Mouse (Mus musculus): ENCODE results near the gene Sec14l1. TPM values are rescaled to one million over a fixed set of nuclear protein-coding genes. Genes with fewer than 3 reads are reported as not detected.

Gene Sec14l1
- polyA plus RNA-seq, 1 experiment from 2014 or later = 50.6 TPM

DNA sequence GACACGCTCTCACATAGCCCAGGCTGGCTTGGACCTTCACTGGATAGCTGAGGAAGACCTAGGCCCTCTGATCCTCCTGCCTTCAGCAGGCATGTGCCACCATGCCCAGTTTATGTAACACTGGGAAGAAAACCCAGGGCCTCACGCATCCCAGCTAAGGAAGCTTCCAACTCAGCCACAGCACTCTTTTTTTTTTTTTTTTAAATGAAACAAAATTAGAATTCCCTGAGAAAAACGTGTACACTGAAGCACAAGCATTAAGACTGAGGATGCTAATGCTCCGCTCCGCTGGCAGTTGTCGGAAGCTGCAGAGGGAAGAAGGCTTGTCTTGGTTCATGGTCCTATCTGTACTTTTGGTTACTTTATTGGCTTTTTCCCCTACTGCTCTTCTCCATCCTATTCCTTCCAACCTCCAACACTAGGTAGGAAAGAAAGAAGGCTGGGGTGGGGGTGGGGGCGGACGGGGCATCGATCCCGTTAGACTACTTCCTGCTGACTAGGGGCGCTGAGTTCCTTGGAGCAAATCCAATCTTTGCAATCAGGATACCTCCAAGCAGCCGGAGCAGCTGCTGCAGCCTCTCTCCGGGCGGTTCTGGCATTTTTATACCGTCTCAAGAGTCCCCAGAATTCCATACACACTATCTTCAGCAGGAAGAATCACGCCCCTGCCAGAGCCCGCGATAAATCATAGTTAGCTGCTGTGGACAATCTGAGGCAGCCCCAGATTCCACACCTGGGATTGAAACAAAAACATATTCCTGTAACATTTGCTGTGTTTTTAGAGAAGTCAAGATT, 59.3 kb downstream of the Sec14l1 start:
- Histone ChIP-seq H3K27ac (replicated peaks) (peak overlapping the region; percentile 69; the same call in 1 of the 2 replicates), H3K4me1 (peaks cover 34% of the 10 kb centered on the region), H3K27me3 (replicated peaks; ENCODE audit: low read depth, poor library complexity, severe bottlenecking) (no peaks in the 10 kb centered on the region), H3K9me3 (no peaks in the 10 kb centered on the region), H3K4me3 (peak overlapping the region; percentile 52), H3K36me3 (replicated peaks) (no peaks in the 10 kb centered on the region)
- WGBS = 51% methylated on average over 18 of the region's 18 CpGs
- no peak for DNase-seq (ENCODE audit: low spot score)

DNA sequence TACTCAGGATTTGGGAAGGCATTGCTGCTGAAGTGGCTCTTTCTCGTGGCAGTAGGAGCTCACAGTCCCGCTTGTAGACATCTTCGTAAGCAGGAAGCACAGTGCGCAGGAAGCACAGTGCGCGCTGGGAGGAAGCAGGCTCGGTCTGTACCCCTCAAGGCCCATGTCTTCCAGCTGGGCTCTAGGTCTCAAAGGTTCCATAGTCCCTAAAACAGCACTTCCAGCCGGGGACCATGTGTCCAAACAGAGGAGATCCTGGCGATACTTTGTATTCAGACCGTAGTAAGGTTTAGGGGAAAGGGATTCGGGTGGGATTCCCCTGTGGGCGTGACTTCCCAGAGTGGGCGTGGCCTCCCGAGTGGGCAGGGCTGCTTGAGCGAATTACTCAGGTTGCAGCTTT, 60.0 kb downstream of the Sec14l1 start:
- peak; percentile 56 for DNase-seq (ENCODE audit: low spot score)
- WGBS = 43% methylated on average over 15 of the region's 15 CpGs
- Histone ChIP-seq H3K36me3 (replicated peaks) (no peaks in the 10 kb centered on the region), H3K27me3 (replicated peaks; ENCODE audit: low read depth, poor library complexity, severe bottlenecking) (no peaks in the 10 kb centered on the region), H3K4me1 (peaks cover 34% of the 10 kb centered on the region), H3K9me3 (peaks cover 1% of the 10 kb centered on the region), H3K4me3 (peak overlapping the region; percentile 52), H3K27ac (replicated peaks) (peak overlapping the region; percentile 69)

DNA sequence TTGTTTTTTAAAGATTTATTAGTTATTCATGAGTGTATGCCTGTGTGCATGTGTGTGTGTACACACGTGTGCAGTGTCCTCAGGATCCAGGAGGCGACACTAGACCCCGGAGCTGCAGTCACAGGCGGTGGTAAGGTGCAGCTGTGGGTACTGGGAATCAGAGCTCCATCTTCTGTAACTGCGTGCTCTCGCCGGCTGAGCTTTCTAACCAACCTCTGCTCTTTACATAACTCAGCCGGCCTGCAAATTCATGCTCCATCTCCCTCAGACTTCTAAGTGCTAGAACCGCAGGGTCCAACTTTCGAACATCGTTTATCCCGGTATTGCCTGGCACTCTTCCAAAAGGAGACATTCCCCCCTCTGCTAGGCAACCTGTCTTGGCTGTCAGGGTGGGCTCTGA, 60.5 kb downstream of the Sec14l1 start:
- H3K4me1 ChIP-seq = peaks cover 34% of the 10 kb centered on the region
- DNase-seq (ENCODE audit: low spot score) = no peak
- no peaks in the 10 kb centered on the region for H3K27me3 ChIP-seq (replicated peaks; ENCODE audit: low read depth, poor library complexity, severe bottlenecking)
- H3K36me3 ChIP-seq (replicated peaks) = no peaks in the 10 kb centered on the region
- no peak overlapping the region for H3K27ac ChIP-seq (replicated peaks)
- WGBS = 89% methylated on average over 12 of the region's 12 CpGs
- no peak overlapping the region for H3K4me3 ChIP-seq
- H3K9me3 ChIP-seq = peaks cover 7% of the 10 kb centered on the region

DNA sequence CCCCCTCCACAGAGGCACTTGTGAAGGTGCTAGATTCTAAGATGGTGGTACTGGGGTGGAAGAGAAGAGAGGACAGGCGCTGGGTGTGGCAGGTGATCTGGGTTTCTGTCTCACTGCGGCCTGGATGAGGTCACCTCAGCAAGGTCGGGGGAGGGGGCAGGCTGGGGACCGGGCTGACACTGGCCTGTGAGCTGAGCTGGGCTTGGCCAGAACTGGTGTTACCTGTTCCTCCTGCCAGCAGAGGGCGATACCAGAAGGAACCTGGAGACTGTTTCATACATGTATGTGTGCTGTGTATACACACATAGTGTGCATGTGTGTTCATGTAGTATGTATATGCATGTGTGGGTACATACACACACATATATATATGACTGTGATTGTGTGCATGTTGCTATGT, 61.3 kb downstream of the Sec14l1 start:
- Histone ChIP-seq H3K4me1 (peaks cover 34% of the 10 kb centered on the region), H3K27ac (replicated peaks) (peak overlapping the region; percentile 2; the same call in 1 of the 2 replicates), H3K4me3 (no peak overlapping the region), H3K9me3 (peaks cover 13% of the 10 kb centered on the region), H3K36me3 (replicated peaks) (no peaks in the 10 kb centered on the region), H3K27me3 (replicated peaks; ENCODE audit: low read depth, poor library complexity, severe bottlenecking) (no peaks in the 10 kb centered on the region)
- peak; percentile 57 for DNase-seq (ENCODE audit: low spot score)
- 41% methylated on average over 5 of the region's 5 CpGs for WGBS

DNA sequence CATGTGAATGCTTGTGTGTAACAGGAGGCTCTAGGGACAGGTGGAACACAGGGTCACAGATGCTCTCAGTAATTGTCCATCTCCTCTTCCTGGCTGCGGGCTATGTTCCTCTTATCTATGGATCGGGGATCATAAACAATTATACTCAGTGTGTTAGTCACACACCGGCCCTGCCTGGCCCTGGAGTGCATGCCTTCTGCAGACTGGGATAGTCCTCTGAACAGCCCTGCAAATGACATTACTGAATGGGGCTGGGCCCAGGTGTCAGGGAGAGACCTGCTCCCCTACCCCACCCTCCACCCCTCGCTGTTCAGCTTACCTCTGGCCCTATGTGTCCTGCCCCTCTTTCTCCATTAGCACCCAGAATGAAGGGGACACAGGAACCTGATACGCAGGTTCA, 61.9 kb downstream of the Sec14l1 start:
- no peak for DNase-seq (ENCODE audit: low spot score)
- no peaks in the 10 kb centered on the region for H3K27me3 ChIP-seq (replicated peaks; ENCODE audit: low read depth, poor library complexity, severe bottlenecking)
- no peaks in the 10 kb centered on the region for H3K36me3 ChIP-seq (replicated peaks)
- peaks cover 19% of the 10 kb centered on the region for H3K9me3 ChIP-seq
- no peak overlapping the region for H3K4me3 ChIP-seq
- peaks cover 34% of the 10 kb centered on the region for H3K4me1 ChIP-seq
- 80% methylated on average over 5 of the region's 5 CpGs for WGBS
- peak overlapping the region; percentile 36; the same call in 1 of the 2 replicates for H3K27ac ChIP-seq (replicated peaks)

DNA sequence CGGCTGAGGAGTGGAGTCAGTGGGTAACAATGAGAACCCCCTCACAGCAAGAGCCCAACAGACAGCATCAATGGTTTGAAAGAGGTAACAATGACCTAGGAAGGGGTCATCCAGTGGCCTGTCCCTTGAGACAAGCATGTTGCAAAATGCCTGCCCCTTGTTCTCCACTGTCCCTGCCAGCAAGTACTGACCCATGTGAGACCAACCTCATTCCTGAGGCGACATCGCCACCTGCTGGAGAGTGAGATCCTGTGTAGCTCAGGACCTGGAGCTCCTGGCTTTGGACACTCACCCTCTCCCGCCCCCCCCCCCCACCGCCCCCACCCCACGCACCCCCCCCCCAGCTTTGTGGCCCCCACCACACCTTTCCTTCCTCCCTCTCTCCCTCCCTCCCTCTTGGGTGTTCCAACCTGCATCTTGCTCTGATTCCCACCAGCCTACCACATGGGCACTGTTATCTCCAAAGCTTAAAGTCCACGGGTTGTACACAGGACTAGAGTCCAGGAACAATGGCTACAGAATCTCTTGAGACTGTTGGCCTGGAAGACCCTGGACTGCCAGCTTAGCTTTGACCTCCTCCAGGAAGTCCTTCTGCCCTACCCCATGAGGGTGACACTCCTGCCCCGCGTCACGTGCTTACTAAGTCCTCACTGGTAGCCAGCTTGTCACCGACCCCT, 62.5 kb downstream of the Sec14l1 start:
- Histone ChIP-seq H3K9me3 (peaks cover 25% of the 10 kb centered on the region), H3K27me3 (replicated peaks; ENCODE audit: low read depth, poor library complexity, severe bottlenecking) (no peaks in the 10 kb centered on the region), H3K4me3 (no peak overlapping the region), H3K4me1 (peaks cover 34% of the 10 kb centered on the region), H3K36me3 (replicated peaks) (no peaks in the 10 kb centered on the region), H3K27ac (replicated peaks) (peak overlapping the region; percentile 36; the same call in 1 of the 2 replicates)
- DNase-seq (ENCODE audit: low spot score) = peak; percentile 87
- WGBS = 48% methylated on average over 10 of the region's 11 CpGs

DNA sequence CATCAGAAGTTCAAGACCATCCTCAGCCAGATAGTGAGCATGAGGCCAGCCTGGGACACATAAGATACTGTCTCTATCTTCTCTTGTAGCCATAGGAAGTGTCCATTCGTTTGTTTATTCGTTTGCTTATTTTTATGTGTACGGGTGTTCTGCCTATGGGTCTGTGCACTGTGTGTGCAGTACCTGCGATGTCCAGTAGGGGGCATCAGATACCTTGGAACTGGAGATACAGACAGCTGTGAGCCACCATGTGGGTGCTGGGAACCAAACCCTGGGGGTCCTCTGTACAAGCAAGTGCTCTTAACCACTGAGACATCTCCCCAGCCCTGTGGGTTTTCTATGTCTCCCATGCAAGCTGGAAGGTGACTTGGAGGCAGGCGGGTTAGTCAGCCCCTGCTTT, 64.9 kb downstream of the Sec14l1 start:
- Histone ChIP-seq H3K27me3 (replicated peaks; ENCODE audit: low read depth, poor library complexity, severe bottlenecking) (no peaks in the 10 kb centered on the region), H3K4me3 (no peak overlapping the region), H3K36me3 (replicated peaks) (no peaks in the 10 kb centered on the region), H3K9me3 (peaks cover 25% of the 10 kb centered on the region), H3K27ac (replicated peaks) (no peak overlapping the region), H3K4me1 (peaks cover 18% of the 10 kb centered on the region)
- whole genome bisulfite sequencing = 86% methylated on average over 5 of the region's 5 CpGs
- no peak for DNase-seq (ENCODE audit: low spot score)

DNA sequence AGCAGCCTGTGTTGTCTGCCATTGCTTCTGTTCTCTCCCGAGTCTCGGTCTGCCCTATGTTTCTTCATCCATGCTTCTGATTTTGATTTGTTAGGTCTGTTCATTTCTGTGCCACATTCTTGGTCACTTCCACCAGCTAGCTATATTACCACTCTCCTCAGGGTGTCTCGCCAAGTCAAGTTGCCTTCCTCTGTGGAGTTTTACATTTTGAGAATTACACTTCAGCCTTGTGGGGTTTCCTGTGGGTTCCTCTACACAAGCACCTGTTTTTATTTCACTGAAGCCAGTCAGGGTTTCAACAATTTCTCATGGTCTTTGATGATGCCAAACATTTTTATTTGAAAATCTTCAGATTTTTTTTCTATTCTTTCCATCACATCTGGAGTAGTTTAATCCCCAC, 67.8 kb downstream of the Sec14l1 start:
- DNase-seq (ENCODE audit: low spot score) = no peak
- no peak overlapping the region for H3K27ac ChIP-seq (replicated peaks)
- WGBS = 83% methylated on average over 3 of the region's 3 CpGs
- no peaks in the 10 kb centered on the region for H3K36me3 ChIP-seq (replicated peaks)
- H3K4me1 ChIP-seq = peaks cover 5% of the 10 kb centered on the region
- no peaks in the 10 kb centered on the region for H3K27me3 ChIP-seq (replicated peaks; ENCODE audit: low read depth, poor library complexity, severe bottlenecking)
- H3K9me3 ChIP-seq = peaks cover 25% of the 10 kb centered on the region
- no peak overlapping the region for H3K4me3 ChIP-seq

DNA sequence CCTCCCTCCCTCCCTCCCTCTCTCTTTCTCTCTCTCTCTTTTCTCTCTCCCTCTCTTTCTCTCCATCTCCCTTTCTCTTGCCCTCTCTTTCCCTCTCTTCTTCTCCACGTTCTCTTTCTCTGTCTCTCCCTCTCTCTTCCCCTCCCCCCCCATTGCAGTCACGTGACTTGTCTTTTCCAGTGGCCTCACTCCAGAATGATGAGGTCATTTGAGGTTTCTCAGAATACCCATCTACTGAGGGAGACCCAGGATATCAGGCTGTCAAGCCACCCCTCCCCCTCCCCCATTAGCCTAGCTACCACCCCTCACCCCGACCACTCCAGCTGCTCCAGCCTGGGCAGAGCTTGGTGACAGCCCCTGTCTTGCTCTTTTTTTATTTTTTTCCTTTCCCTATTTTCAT, 68.3 kb downstream of the Sec14l1 start:
- Histone ChIP-seq H3K36me3 (replicated peaks) (no peaks in the 10 kb centered on the region), H3K4me1 (peaks cover 5% of the 10 kb centered on the region), H3K4me3 (no peak overlapping the region), H3K27me3 (replicated peaks; ENCODE audit: low read depth, poor library complexity, severe bottlenecking) (no peaks in the 10 kb centered on the region), H3K9me3 (peaks cover 25% of the 10 kb centered on the region), H3K27ac (replicated peaks) (no peak overlapping the region)
- 75% methylated on average over 3 of the region's 3 CpGs for WGBS
- no peak for DNase-seq (ENCODE audit: low spot score)

DNA sequence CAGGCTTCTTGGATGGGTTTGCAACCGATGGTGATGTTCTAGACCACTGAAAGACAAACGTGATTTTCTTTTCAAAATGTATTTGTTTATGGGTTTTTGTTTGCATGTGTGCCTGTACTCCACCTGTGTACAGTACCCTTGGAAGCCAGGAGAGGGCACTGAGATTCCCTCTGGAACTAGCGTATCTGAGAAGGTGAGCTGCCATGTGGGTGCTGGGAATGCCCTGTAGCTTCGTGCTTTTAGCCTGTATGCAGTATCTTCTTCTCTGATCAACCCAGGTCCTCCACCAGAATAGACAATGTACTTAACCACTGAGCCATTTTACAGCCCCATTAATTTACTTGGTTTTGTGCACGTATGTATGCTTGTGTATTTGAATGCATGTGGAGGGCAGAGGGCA, 68.9 kb downstream of the Sec14l1 start:
- H3K4me1 ChIP-seq = peaks cover 5% of the 10 kb centered on the region
- WGBS = 84% methylated on average over 5 of the region's 5 CpGs
- H3K4me3 ChIP-seq = no peak overlapping the region
- peaks cover 25% of the 10 kb centered on the region for H3K9me3 ChIP-seq
- DNase-seq (ENCODE audit: low spot score) = no peak
- H3K36me3 ChIP-seq (replicated peaks) = no peaks in the 10 kb centered on the region
- H3K27me3 ChIP-seq (replicated peaks; ENCODE audit: low read depth, poor library complexity, severe bottlenecking) = no peaks in the 10 kb centered on the region
- H3K27ac ChIP-seq (replicated peaks) = no peak overlapping the region

DNA sequence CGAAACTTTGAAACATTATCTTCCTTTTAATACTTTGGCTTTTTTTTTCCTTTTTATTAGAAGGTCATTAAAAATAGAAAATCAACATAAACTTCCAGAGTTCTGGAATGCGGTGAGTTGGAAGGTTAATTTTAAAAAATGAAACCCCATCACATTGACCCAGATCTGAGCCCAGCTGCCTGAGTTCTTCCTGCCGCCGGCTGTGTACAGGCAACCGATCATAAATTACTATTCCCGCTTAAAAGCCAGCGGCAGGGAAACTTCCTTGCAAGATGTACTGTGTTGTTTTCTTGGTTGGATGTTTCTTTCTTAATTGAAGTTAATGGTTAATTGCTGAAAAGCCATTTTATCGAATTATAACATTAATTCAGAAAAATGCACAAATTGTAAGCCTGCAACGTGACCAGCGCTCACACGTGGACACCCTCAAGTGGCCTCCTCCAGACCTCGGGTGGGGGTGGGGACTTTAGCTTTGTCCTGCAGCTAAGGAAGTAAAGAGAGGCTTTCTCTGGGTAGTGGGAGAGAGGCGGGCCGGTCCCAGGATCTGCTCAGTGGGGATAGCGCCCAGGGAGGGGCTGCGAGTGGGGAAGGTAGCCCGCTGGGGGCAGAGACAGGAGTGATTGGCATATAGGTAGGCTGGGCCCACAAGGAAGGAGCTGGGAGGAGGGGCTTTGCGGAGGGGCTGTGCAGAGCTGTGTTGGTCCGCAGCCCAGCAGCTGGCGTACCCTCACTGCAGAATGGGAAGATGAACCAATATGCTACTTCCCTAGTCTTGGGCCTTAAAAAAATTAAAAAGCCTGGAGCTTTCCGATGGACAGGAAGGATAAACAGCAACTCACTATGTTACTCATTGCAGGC, 70.3 kb downstream of the Sec14l1 start:
- H3K9me3 ChIP-seq = peaks cover 19% of the 10 kb centered on the region
- peak overlapping the region; percentile 72 for H3K27ac ChIP-seq (replicated peaks)
- DNase-seq (ENCODE audit: low spot score) = peak; percentile 21
- H3K4me3 ChIP-seq = no peak overlapping the region
- H3K36me3 ChIP-seq (replicated peaks) = no peaks in the 10 kb centered on the region
- 64% methylated on average over 21 of the region's 21 CpGs for WGBS
- no peaks in the 10 kb centered on the region for H3K27me3 ChIP-seq (replicated peaks; ENCODE audit: low read depth, poor library complexity, severe bottlenecking)
- H3K4me1 ChIP-seq = peaks cover 5% of the 10 kb centered on the region

DNA sequence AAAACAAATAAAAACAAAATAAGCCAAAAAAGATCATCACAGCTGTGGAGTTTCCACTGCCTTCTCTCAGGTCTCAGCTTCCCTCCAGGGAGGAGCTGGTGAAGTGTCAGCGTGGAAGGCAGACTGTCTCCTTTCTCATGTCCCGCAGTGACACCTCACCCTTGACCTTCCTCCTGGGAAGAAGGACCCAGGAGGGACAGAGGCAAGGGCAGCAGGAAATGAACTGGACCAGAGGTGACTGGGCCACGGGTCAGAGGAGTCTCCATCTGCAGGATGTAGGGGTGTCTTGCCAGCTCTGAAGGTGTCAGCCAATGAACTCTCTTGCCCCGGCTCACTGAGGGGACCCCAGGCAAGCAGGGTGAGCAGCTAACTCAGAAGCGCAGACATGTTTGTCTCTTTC, 76.6 kb downstream of the Sec14l1 start:
- Histone ChIP-seq H3K9me3 (no peaks in the 10 kb centered on the region), H3K36me3 (replicated peaks) (no peaks in the 10 kb centered on the region), H3K4me3 (no peak overlapping the region), H3K27me3 (replicated peaks; ENCODE audit: low read depth, poor library complexity, severe bottlenecking) (peaks cover 12% of the 10 kb centered on the region), H3K4me1 (0 out of 2 replicates have a peak, but pooled peaks cover 4% of the 10 kb centered on the region), H3K27ac (replicated peaks) (no peak overlapping the region)
- WGBS = 49% methylated on average over 5 of the region's 5 CpGs
- DNase-seq (ENCODE audit: low spot score) = no peak

Measured in embryonic facial prominence, embryonic 10.5 days (tissue).